Mouse (Mus musculus) large intestine, adult 2 months (tissue): ENCODE results near the gene Phox2a. TPM values are rescaled to one million over a fixed set of nuclear protein-coding genes. Genes with fewer than 3 reads are reported as not detected.

Experiments
- polyA plus RNA-seq: library from polyadenylated mRNA; depleted of rRNA; stranded (reverse); fragments of >200 nt; gene quantifications from 2 replicates; pipeline ENCODE4 v1.2.3, GENCODE M21; 2012; rRNA removed

Phox2a gene
- polyA plus RNA-seq, 1 experiment = 0.45 TPM

Other genes with a start within 250 kb of the Phox2a start
- 2.7 and 3.1 TPM in 2 replicates for gene Art2b, start 232.7 kb upstream of the Phox2a start, polyA plus RNA-seq
- gene Clpb, start 154.7 kb upstream of the Phox2a start, polyA plus RNA-seq = 21.2 and 24.6 TPM in 2 replicates
- gene Inppl1, start 19.9 kb downstream of the Phox2a start, polyA plus RNA-seq = 54.1 and 73.6 TPM in 2 replicates
- 2.8 and 5.6 TPM in 2 replicates for gene Folr2, start 38.9 kb downstream of the Phox2a start, polyA plus RNA-seq
- 46.4 and 67.7 TPM in 2 replicates for gene Anapc15, start 45.4 kb downstream of the Phox2a start, polyA plus RNA-seq
- 1.3 and 2.8 TPM in 2 replicates for gene Folr1, start 52.5 kb downstream of the Phox2a start, polyA plus RNA-seq
- gene Lamtor1, start 87.6 kb downstream of the Phox2a start, polyA plus RNA-seq = 185 and 198 TPM in 2 replicates
- gene Tomt, start 88.0 kb downstream of the Phox2a start, polyA plus RNA-seq = 0.11 and 0.14 TPM in 2 replicates
- 6.3 and 6.8 TPM in 2 replicates for gene Lrrc51, start 115.6 kb downstream of the Phox2a start, polyA plus RNA-seq
- 44.7 and 56.1 TPM in 2 replicates for gene Numa1, start 115.8 kb downstream of the Phox2a start, polyA plus RNA-seq
- 25.7 and 49.6 TPM in 2 replicates for gene Il18bp, start 200.4 kb downstream of the Phox2a start, polyA plus RNA-seq
- 39.9 and 70.6 TPM in 2 replicates for gene Rnf121, start 247.2 kb downstream of the Phox2a start, polyA plus RNA-seq
- 14.3 and 14.4 TPM in 2 replicates for gene Xndc1, start 247.2 kb downstream of the Phox2a start, polyA plus RNA-seq
- gene Xntrpc, start 247.4 kb downstream of the Phox2a start, polyA plus RNA-seq = 1.5 and 2.2 TPM in 2 replicates